8 mouse cellular contexts compared by ENCODE assay signal in genomic region chr6:52225612-52226568, GRCm38 (mm10). TPM values are rescaled to one million over a fixed set of nuclear protein-coding genes. Genes with fewer than 3 reads are reported as not detected.
A peak's percentile ranks its signal among the peaks of the same experiment; 100 is the strongest.
DNase-seq lines count a peak whose midpoint lies in the region; ATAC-seq and TF ChIP-seq lines count a peak whose summit lies in the region.

No protein-coding gene starts in this region.

- WGBS in hindbrain, embryonic 11.5 days, result 3% methylated on average over 69 of the region's 69 CpGs
- WGBS in hindbrain, embryonic 16.5 days, result 3% methylated on average over 66 of the region's 69 CpGs
- under 1% methylated on average over 69 of the region's 69 CpGs for WGBS in kidney, postnatal 0 days
- WGBS in neural tube, embryonic 14.5 days, result under 1% methylated on average over 69 of the region's 69 CpGs

- TF ChIP-seq CTCF in kidney, postnatal 0 days (IDR thresholded peaks at IDR 0.05; ENCODE audit: low read depth), result no peak; the same call in 1 of the 2 replicates

- no peak overlapping the region for H3K27ac ChIP-seq in hindbrain, embryonic 11.5 days (ENCODE audit: low read depth, low read length)
- no peak overlapping the region for H3K27ac ChIP-seq in hindbrain, embryonic 16.5 days (ENCODE audit: low read depth, low read length)
- H3K27ac ChIP-seq in kidney, postnatal 0 days, result peak overlapping the region; percentile 95
- H3K27ac ChIP-seq in neural tube, embryonic 14.5 days (ENCODE audit: low read depth, low read length), result peak overlapping the region; percentile 99

- peaks cover 3% of the 10 kb centered on the region; the same call in 1 of the 2 replicates for H3K4me1 ChIP-seq in hindbrain, embryonic 11.5 days (replicated peaks; ENCODE audit: control insufficient read depth, insufficient read depth, low read length)
- H3K4me1 ChIP-seq in hindbrain, embryonic 16.5 days (ENCODE audit: control insufficient read depth, insufficient read depth, low read depth, low read length), result peaks cover 7% of the 10 kb centered on the region
- peaks cover 8% of the 10 kb centered on the region; the same call in 1 of the 2 replicates for H3K4me1 ChIP-seq in kidney, postnatal 0 days (replicated peaks; ENCODE audit: insufficient read depth, low read length)
- H3K4me1 ChIP-seq in neural tube, embryonic 14.5 days (ENCODE audit: control insufficient read depth, insufficient read depth, low read length), result peaks cover 16% of the 10 kb centered on the region

- no peak overlapping the region for H3K4me3 ChIP-seq in hindbrain, embryonic 11.5 days (ENCODE audit: low read depth, low read length)
- H3K4me3 ChIP-seq in hindbrain, embryonic 16.5 days (ENCODE audit: low read length), result no peak overlapping the region; the same call in 1 of the 2 replicates
- H3K4me3 ChIP-seq in kidney, postnatal 0 days (replicated peaks; ENCODE audit: low read depth, low read length), result peak overlapping the region; percentile 85
- H3K4me3 ChIP-seq in neural tube, embryonic 14.5 days (ENCODE audit: low read depth, low read length), result peak overlapping the region; percentile 88

- DNase-seq in hindbrain, embryonic 11.5 days (ENCODE audit: low spot score), result peak; percentile 68
- DNase-seq in kidney, postnatal 0 days (ENCODE audit: low spot score), result peak; percentile 97
- no peak for DNase-seq in cerebellum, postnatal 14 days
- DNase-seq in layer of hippocampus, adult 11-12 months (ENCODE audit: low spot score), result no peak
- no peak for DNase-seq in c-Kit-positive CD71-positive TER-119-positive erythroid progenitor cells, embryonic 14.5 days (ENCODE audit: low spot score)

- peaks cover 94% of the 10 kb centered on the region for H3K27me3 ChIP-seq in hindbrain, embryonic 11.5 days (ENCODE audit: control insufficient read depth, insufficient read depth, low read length)
- H3K27me3 ChIP-seq in hindbrain, embryonic 16.5 days (replicated peaks; ENCODE audit: control insufficient read depth, insufficient read depth, low read length), result peaks cover 73% of the 10 kb centered on the region
- no peaks in the 10 kb centered on the region for H3K27me3 ChIP-seq in kidney, postnatal 0 days (ENCODE audit: insufficient read depth, low read length)
- no peaks in the 10 kb centered on the region for H3K27me3 ChIP-seq in neural tube, embryonic 14.5 days (ENCODE audit: control insufficient read depth, insufficient read depth, low read length)

- no peaks in the 10 kb centered on the region for H3K9me3 ChIP-seq in hindbrain, embryonic 11.5 days (ENCODE audit: control insufficient read depth, low read length)
- no peaks in the 10 kb centered on the region for H3K9me3 ChIP-seq in hindbrain, embryonic 16.5 days (ENCODE audit: control insufficient read depth, low read length)
- no peaks in the 10 kb centered on the region for H3K9me3 ChIP-seq in kidney, postnatal 0 days (replicated peaks; ENCODE audit: low read length)
- H3K9me3 ChIP-seq in neural tube, embryonic 14.5 days (ENCODE audit: control insufficient read depth, low read length), result no peaks in the 10 kb centered on the region

- H3K4me2 ChIP-seq in hindbrain, embryonic 11.5 days (replicated peaks; ENCODE audit: low read depth, low read length), result no peak overlapping the region
- no peak overlapping the region for H3K4me2 ChIP-seq in hindbrain, embryonic 16.5 days (ENCODE audit: low read length)
- H3K4me2 ChIP-seq in kidney, postnatal 0 days (ENCODE audit: low read length), result peak overlapping the region; percentile 89
- peak overlapping the region; percentile 99 for H3K4me2 ChIP-seq in neural tube, embryonic 14.5 days (ENCODE audit: low read depth, low read length)

- no peak for ATAC-seq in hindbrain, embryonic 11.5 days (ENCODE audit: low FRiP score)
- ATAC-seq in hindbrain, embryonic 16.5 days, result no peak
- peak; percentile 57 for ATAC-seq in common myeloid progenitor, adult 5-6 weeks (replicated peaks; ENCODE audit: low read depth, poor library complexity, severe bottlenecking)
- peak; percentile 31 for ATAC-seq in kidney, postnatal 0 days (replicated peaks; ENCODE audit: low FRiP score, low read depth)
- peak; percentile 63 for ATAC-seq in neural tube, embryonic 14.5 days (ENCODE audit: low read depth)

- H3K36me3 ChIP-seq in hindbrain, embryonic 11.5 days (ENCODE audit: control insufficient read depth, insufficient read depth, low read length), result no peaks in the 10 kb centered on the region
- no peaks in the 10 kb centered on the region for H3K36me3 ChIP-seq in hindbrain, embryonic 16.5 days (ENCODE audit: control insufficient read depth, insufficient read depth, low read length)
- peaks cover 6% of the 10 kb centered on the region; the same call in 1 of the 2 replicates for H3K36me3 ChIP-seq in kidney, postnatal 0 days (ENCODE audit: insufficient read depth, low read length)
- H3K36me3 ChIP-seq in neural tube, embryonic 14.5 days (ENCODE audit: control insufficient read depth, insufficient read depth, low read length), result no peaks in the 10 kb centered on the region

- no peak overlapping the region for H3K9ac ChIP-seq in hindbrain, embryonic 11.5 days (ENCODE audit: low read depth, low read length)
- no peak overlapping the region for H3K9ac ChIP-seq in hindbrain, embryonic 16.5 days (ENCODE audit: low read depth, low read length)
- H3K9ac ChIP-seq in kidney, postnatal 0 days (ENCODE audit: low read depth, low read length), result peak overlapping the region; percentile 97
- H3K9ac ChIP-seq in neural tube, embryonic 14.5 days (replicated peaks; ENCODE audit: low read depth, low read length), result peak overlapping the region; percentile 98

RNA-seq across cellular contexts. Expression of gene Hoxa7, which starts 4.2 kb away (rescaled TPM):
- 0.34 and 1.9 TPM in 2 replicates for polyA plus RNA-seq in hindbrain, embryonic 11.5 days (2014; fragmentation: Nextera tagmentation; extraction: Ambion mirVana)
- polyA plus RNA-seq in hindbrain, embryonic 16.5 days (2015; fragmentation: Nextera tagmentation; extraction: Ambion mirVana), result 9.0 and 21.1 TPM in 2 replicates
- total RNA-seq in common myeloid progenitor, adult 5-6 weeks (2017), result 10.6 and 17.7 TPM in 2 replicates
- polyA plus RNA-seq in kidney, postnatal 0 days (2015; fragmentation: Nextera tagmentation; extraction: Ambion mirVana), result 29.7 and 31.7 TPM in 2 replicates
- polyA plus RNA-seq in neural tube, embryonic 14.5 days (2014; fragmentation: Nextera tagmentation; extraction: Ambion mirVana), result 90.8 and 110 TPM in 2 replicates

RNA-seq across cellular contexts. Expression of gene Hoxa9, which starts 5.0 kb away (rescaled TPM):
- polyA plus RNA-seq in hindbrain, embryonic 11.5 days (2014; fragmentation: Nextera tagmentation; extraction: Ambion mirVana), result 0.25 and 1.1 TPM in 2 replicates
- 0.48 and 2.4 TPM in 2 replicates for polyA plus RNA-seq in hindbrain, embryonic 16.5 days (2015; fragmentation: Nextera tagmentation; extraction: Ambion mirVana)
- 46.4 and 56.2 TPM in 2 replicates for total RNA-seq in common myeloid progenitor, adult 5-6 weeks (2017)
- polyA plus RNA-seq in kidney, postnatal 0 days (2015; fragmentation: Nextera tagmentation; extraction: Ambion mirVana), result 57.3 and 57.8 TPM in 2 replicates
- polyA plus RNA-seq in neural tube, embryonic 14.5 days (2014; fragmentation: Nextera tagmentation; extraction: Ambion mirVana), result 122 and 151 TPM in 2 replicates

RNA-seq across cellular contexts. Expression of gene Gm28308, which starts 12.8 kb away (rescaled TPM):
- polyA plus RNA-seq in hindbrain, embryonic 11.5 days (2014; fragmentation: Nextera tagmentation; extraction: Ambion mirVana), result not detected in 2 replicates
- not detected in 2 replicates for polyA plus RNA-seq in hindbrain, embryonic 16.5 days (2015; fragmentation: Nextera tagmentation; extraction: Ambion mirVana)
- total RNA-seq in common myeloid progenitor, adult 5-6 weeks (2017), result not detected in 2 replicates
- 0.66 and 2.1 TPM in 2 replicates for polyA plus RNA-seq in kidney, postnatal 0 days (2015; fragmentation: Nextera tagmentation; extraction: Ambion mirVana)
- polyA plus RNA-seq in neural tube, embryonic 14.5 days (2014; fragmentation: Nextera tagmentation; extraction: Ambion mirVana), result 4.2 TPM in 1 of 2 replicates, not detected in the other

RNA-seq across cellular contexts. Expression of gene Hoxa3, which starts 12.8 kb away (rescaled TPM):
- polyA plus RNA-seq in hindbrain, embryonic 11.5 days (2014; fragmentation: Nextera tagmentation; extraction: Ambion mirVana), result 13.3 and 14.2 TPM in 2 replicates
- polyA plus RNA-seq in hindbrain, embryonic 16.5 days (2015; fragmentation: Nextera tagmentation; extraction: Ambion mirVana), result 12.9 and 13.9 TPM in 2 replicates
- total RNA-seq in common myeloid progenitor, adult 5-6 weeks (2017), result 1.1 and 2.8 TPM in 2 replicates
- polyA plus RNA-seq in kidney, postnatal 0 days (2015; fragmentation: Nextera tagmentation; extraction: Ambion mirVana), result 4.8 and 6.0 TPM in 2 replicates
- polyA plus RNA-seq in neural tube, embryonic 14.5 days (2014; fragmentation: Nextera tagmentation; extraction: Ambion mirVana), result 10.8 and 13.4 TPM in 2 replicates

RNA-seq across cellular contexts. Expression of gene Hoxa10, which starts 14.8 kb away (rescaled TPM):
- not detected in 2 replicates for polyA plus RNA-seq in hindbrain, embryonic 11.5 days (2014; fragmentation: Nextera tagmentation; extraction: Ambion mirVana)
- polyA plus RNA-seq in hindbrain, embryonic 16.5 days (2015; fragmentation: Nextera tagmentation; extraction: Ambion mirVana), result 0.70 TPM in 1 of 2 replicates, not detected in the other
- total RNA-seq in common myeloid progenitor, adult 5-6 weeks (2017), result 1.6 and 2.3 TPM in 2 replicates
- 175 and 183 TPM in 2 replicates for polyA plus RNA-seq in kidney, postnatal 0 days (2015; fragmentation: Nextera tagmentation; extraction: Ambion mirVana)
- 50.5 and 79.4 TPM in 2 replicates for polyA plus RNA-seq in neural tube, embryonic 14.5 days (2014; fragmentation: Nextera tagmentation; extraction: Ambion mirVana)

Comparison
In these comparisons a context has a peak if more than half of its experiments do, and no peak if none do; other contexts are left out.
1. ATAC-seq: peak in common myeloid progenitor, adult 5-6 weeks (single experiment), kidney, postnatal 0 days (single experiment) and neural tube, embryonic 14.5 days (single experiment); none in hindbrain, embryonic 11.5 days (single experiment) and hindbrain, embryonic 16.5 days (single experiment).
2. DNase-seq: peak in hindbrain, embryonic 11.5 days (single experiment) and kidney, postnatal 0 days (single experiment); none in cerebellum, postnatal 14 days (0 of 2), layer of hippocampus, adult 11-12 months (single experiment) and c-Kit-positive CD71-positive TER-119-positive erythroid progenitor cells, embryonic 14.5 days (single experiment).
3. H3K27ac ChIP-seq: peak in kidney, postnatal 0 days (single experiment) and neural tube, embryonic 14.5 days (single experiment); none in hindbrain, embryonic 11.5 days (single experiment) and hindbrain, embryonic 16.5 days (single experiment).
4. H3K4me2 ChIP-seq: peak in kidney, postnatal 0 days (single experiment) and neural tube, embryonic 14.5 days (single experiment); none in hindbrain, embryonic 11.5 days (single experiment) and hindbrain, embryonic 16.5 days (single experiment).
5. H3K4me3 ChIP-seq: peak in kidney, postnatal 0 days (single experiment) and neural tube, embryonic 14.5 days (single experiment); none in hindbrain, embryonic 11.5 days (single experiment) and hindbrain, embryonic 16.5 days (single experiment).
6. H3K9ac ChIP-seq: peak in kidney, postnatal 0 days (single experiment) and neural tube, embryonic 14.5 days (single experiment); none in hindbrain, embryonic 11.5 days (single experiment) and hindbrain, embryonic 16.5 days (single experiment).
7. RNA of gene Hoxa9, which starts 5.0 kb away (polyA plus RNA-seq): 122 to 151 TPM in neural tube, embryonic 14.5 days and 57.3 to 57.8 TPM in kidney, postnatal 0 days; 0.48 to 2.4 TPM in hindbrain, embryonic 16.5 days and 0.25 to 1.1 TPM in hindbrain, embryonic 11.5 days; every median in the first group is over 10 times any median in the second.